Mouse (Mus musculus): Measurements from ENCODE around the gene Rnasek.

- TF ChIP-seq CTCF (IDR thresholded peaks at IDR 0.05; ENCODE audit: low read depth) (no peak), EP300 (IDR thresholded peaks at IDR 0.05; ENCODE audit: low read depth) (no peak)
Observed at GRCm38 (mm10) chr11:70198332-70198731, 41.3 kb downstream of the Rnasek start.
